Mouse (Mus musculus) limb, embryonic 13.5 days (tissue): ENCODE results near the gene Wnt10b. TPM values are rescaled to one million over a fixed set of nuclear protein-coding genes. Genes with fewer than 3 reads are reported as not detected.
A peak's percentile ranks its signal among the peaks of the same experiment; 100 is the strongest.

Experiments used
- ATAC-seq: fragments of 200-750 bp; cut with Nextera tagmentation; 2 replicates; pipeline ENCODE4 v1.8.0; 2017; ENCODE audit warnings: low read depth, moderate number of reproducible peaks, moderate TSS enrichment; ENCODE audit not compliant: low FRiP score
- H3K27ac ChIP-seq: fragments of 300-500 bp; sonication (generic); 2 replicates; pipeline ENCODE4 v1.5.1; 2015; ENCODE audit warnings: inconsistent platforms, mild to moderate bottlenecking, moderate library complexity
- H3K27me3 ChIP-seq: fragments of 300-500 bp; sonication (generic); 2 replicates; pipeline ENCODE4 v1.6.1; 2015; ENCODE audit warnings: mild to moderate bottlenecking, inconsistent platforms
- H3K36me3 ChIP-seq: fragments of 300-500 bp; sonication (generic); 2 replicates; pipeline ENCODE4 v1.6.1; 2015; ENCODE audit warnings: inconsistent platforms, mild to moderate bottlenecking, moderate library complexity
- H3K4me1 ChIP-seq: fragments of 300-500 bp; sonication (generic); 2 replicates; pipeline ENCODE4 v1.6.1; 2015; ENCODE audit warnings: inconsistent platforms
- H3K4me2 ChIP-seq: fragments of 300-500 bp; sonication (generic); replicated peaks from 2 replicates; pipeline ENCODE4 v1.6.1; 2015; ENCODE audit warnings: inconsistent platforms, mild to moderate bottlenecking, moderate library complexity
- H3K4me3 ChIP-seq: fragments of 300-500 bp; sonication (generic); 2 replicates; pipeline ENCODE4 v1.5.1; 2015; ENCODE audit warnings: moderate library complexity, mild to moderate bottlenecking, inconsistent platforms
- H3K9ac ChIP-seq: fragments of 300-500 bp; sonication (generic); 2 replicates; pipeline ENCODE4 v1.6.1; 2015; ENCODE audit warnings: mild to moderate bottlenecking, inconsistent platforms
- H3K9me3 ChIP-seq: fragments of 300-500 bp; sonication (generic); 2 replicates; pipeline ENCODE4 v1.6.1; 2016; ENCODE audit warnings: inconsistent platforms
- WGBS: fragments of 180-500 bp; shearing (Covaris S2); methylation state at CpG from one replicate; pipeline ENCODE4 v1.1.7; 2015; 5-methylcytosine and 5-hydroxymethylcytosine counted together
- polyA plus RNA-seq: library from polyadenylated mRNA; unstranded; fragments of >200 nt; fragmentation: Nextera tagmentation; extraction: Ambion mirVana; gene quantifications from 2 replicates; pipeline ENCODE4 v1.2.1, GENCODE M21; 2015

Gene Wnt10b
- polyA plus RNA-seq, 1 experiment from 2014 or later: 2.4 TPM

DNA sequence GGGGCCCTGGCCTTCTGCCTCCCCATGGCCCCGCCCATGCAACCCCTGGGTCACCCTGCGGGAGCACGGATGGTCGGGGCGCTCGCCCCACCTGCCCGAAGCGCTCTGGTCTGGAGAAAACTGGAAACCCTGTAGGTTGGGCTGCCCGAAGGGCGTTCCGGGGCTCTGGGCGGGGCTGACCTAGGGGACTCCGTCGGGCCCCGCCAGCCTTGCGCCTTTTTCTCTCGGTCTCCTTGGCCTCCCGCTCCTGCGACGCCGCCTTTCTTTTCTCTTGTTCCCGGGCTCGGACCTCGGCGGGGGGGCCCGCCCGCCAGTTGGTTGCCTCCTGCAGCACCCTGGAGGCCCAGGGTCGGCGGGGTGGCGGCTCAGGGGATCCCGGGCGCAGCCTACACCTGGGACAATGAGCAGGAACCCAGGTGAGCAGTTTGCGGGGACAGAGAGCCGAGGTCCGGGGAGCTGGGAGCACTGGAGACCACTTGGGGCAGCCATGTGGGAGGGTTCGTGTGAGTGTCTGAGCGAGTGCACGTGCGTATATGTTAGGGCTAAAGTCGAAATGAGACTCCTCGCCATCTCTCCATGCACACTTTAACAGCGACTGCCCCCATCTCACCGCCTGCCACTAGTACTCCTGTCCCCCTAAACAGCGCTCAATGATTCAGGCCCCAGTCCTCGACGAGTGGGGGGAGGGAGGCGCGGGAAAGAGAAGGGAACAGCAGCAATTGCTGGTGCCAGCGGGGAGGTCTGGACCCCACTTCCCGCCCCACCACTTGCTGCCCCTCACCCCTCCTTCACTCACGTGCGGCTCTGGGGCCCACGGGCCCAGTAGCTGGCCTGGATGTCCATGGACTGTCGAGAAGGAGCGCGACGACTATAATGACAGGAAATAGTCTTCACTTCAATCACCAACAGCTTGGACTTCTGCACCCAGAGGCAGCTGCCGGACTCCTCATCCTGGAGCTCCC is 29.1 kb upstream of the Wnt10b start:
- Histone ChIP-seq H3K27ac (no peak overlapping the region), H3K9me3 (no peaks in the 10 kb centered on the region), H3K4me3 (peak overlapping the region; percentile 49), H3K27me3 (peaks cover 91% of the 10 kb centered on the region), H3K4me2 (peak overlapping the region; percentile 83), H3K4me1 (peaks cover 47% of the 10 kb centered on the region), H3K36me3 (peaks cover 14% of the 10 kb centered on the region), H3K9ac (peak overlapping the region; percentile 67)
- WGBS: under 1% methylated on average over 58 of the region's 58 CpGs
- ATAC-seq: no peak

DNA sequence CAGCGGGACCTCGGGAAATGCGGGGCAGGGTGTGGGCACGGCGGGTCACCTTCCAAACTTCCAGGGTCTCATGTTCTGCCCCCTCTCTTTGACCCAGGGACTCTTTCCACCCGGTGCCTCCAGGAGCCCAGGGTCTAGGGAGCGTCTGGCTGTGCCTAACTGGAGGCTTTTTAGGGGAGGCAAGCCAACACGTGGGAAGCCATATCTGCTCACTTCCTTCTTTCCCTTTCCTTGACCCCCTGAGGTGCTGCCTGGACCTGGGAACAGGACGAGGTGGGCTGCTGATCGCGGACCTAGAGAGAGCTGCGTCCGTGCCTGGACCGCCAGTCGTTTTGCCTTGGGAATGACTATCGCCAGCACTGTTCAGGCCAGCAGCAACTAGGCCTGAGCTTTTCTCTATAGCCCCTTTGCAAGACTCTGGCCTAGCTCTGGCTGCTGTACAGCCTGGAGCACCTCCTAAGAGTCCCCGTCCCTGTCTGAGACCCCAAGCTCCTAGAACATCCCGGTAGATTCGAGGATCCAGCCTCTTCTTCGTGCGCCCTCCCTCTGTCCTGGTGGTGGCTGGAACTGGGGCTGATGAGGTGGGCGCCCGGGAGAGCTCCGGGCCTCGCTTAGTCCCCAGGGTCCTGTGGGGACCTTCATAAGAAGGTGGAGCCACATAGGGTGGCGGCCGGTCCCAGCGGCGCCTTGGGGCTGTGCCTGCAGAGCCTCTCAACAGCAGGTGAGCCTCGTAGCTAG is 28.3 kb upstream of the Wnt10b start:
- WGBS: 7% methylated on average over 30 of the region's 30 CpGs
- H3K4me3 ChIP-seq: peak overlapping the region; percentile 49
- H3K27me3 ChIP-seq: peaks cover 99% of the 10 kb centered on the region
- no peaks in the 10 kb centered on the region for H3K9me3 ChIP-seq
- peaks cover 7% of the 10 kb centered on the region for H3K36me3 ChIP-seq
- peaks cover 47% of the 10 kb centered on the region for H3K4me1 ChIP-seq
- H3K27ac ChIP-seq: no peak overlapping the region
- ATAC-seq: no peak
- H3K4me2 ChIP-seq: peak overlapping the region; percentile 83
- H3K9ac ChIP-seq: peak overlapping the region; percentile 67; the same call in 1 of the 2 replicates

GRCm38 (mm10) chr15:98805324-98806040 is 27.5 kb upstream of the Wnt10b start:
- Histone ChIP-seq H3K4me1 (peaks cover 47% of the 10 kb centered on the region), H3K27ac (no peak overlapping the region), H3K36me3 (no peaks in the 10 kb centered on the region), H3K9ac (peak overlapping the region; percentile 57), H3K27me3 (peaks cover 99% of the 10 kb centered on the region), H3K4me3 (peak overlapping the region; percentile 49), H3K9me3 (no peaks in the 10 kb centered on the region), H3K4me2 (peak overlapping the region; percentile 83)
- no peak; the same call in 1 of the 2 replicates for ATAC-seq
- WGBS: under 1% methylated on average over 64 of the region's 64 CpGs

- under 1% methylated on average over 32 of the region's 32 CpGs for WGBS
- no peak for ATAC-seq
- no peak overlapping the region for H3K9ac ChIP-seq
- H3K36me3 ChIP-seq: no peaks in the 10 kb centered on the region
- peak overlapping the region; percentile 24 for H3K4me3 ChIP-seq
- H3K4me2 ChIP-seq: peak overlapping the region; percentile 52
- peaks cover 47% of the 10 kb centered on the region for H3K4me1 ChIP-seq
- no peaks in the 10 kb centered on the region for H3K9me3 ChIP-seq
- no peak overlapping the region for H3K27ac ChIP-seq
- H3K27me3 ChIP-seq: peaks cover 99% of the 10 kb centered on the region
These were observed 26.1 kb upstream of the Wnt10b start for GRCm38 (mm10) chr15:98804054-98804453.

GRCm38 (mm10) chr15:98802926-98803325 is 25.0 kb upstream of the Wnt10b start:
- H3K9me3 ChIP-seq: no peaks in the 10 kb centered on the region
- no peak overlapping the region for H3K27ac ChIP-seq
- no peak for ATAC-seq
- peaks cover 99% of the 10 kb centered on the region for H3K27me3 ChIP-seq
- H3K4me1 ChIP-seq: peaks cover 39% of the 10 kb centered on the region
- no peak overlapping the region for H3K4me2 ChIP-seq
- H3K36me3 ChIP-seq: no peaks in the 10 kb centered on the region
- H3K9ac ChIP-seq: no peak overlapping the region; the same call in 1 of the 2 replicates
- no peak overlapping the region for H3K4me3 ChIP-seq
- WGBS: 3% methylated on average over 8 of the region's 8 CpGs

DNA sequence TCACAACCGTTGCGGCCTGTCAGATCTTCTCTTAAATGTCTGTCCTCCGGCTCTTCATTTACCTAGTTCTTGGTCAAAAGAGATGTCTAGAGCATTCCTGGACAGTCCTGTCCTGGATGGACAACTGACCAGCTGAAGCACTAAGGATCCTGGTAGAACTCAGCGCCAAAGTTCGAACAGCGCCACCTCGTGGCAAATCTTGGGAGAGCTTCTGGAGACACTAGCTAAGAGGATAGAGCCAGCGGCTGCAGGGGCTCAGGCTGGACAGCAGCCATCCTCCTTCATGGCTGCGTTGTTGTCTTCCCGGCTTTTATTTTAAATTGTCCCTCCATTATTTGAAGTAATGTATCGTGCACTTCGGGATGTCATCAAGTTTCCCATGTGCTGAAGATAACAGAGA is 21.4 kb upstream of the Wnt10b start:
- Histone ChIP-seq H3K9ac (no peak overlapping the region), H3K36me3 (no peaks in the 10 kb centered on the region), H3K9me3 (no peaks in the 10 kb centered on the region), H3K4me1 (peaks cover 17% of the 10 kb centered on the region), H3K4me2 (no peak overlapping the region), H3K27ac (no peak overlapping the region), H3K27me3 (peaks cover 99% of the 10 kb centered on the region), H3K4me3 (no peak overlapping the region)
- WGBS: 11% methylated on average over 12 of the region's 12 CpGs
- ATAC-seq: no peak

- Histone ChIP-seq H3K27ac (no peak overlapping the region), H3K4me3 (no peak overlapping the region), H3K27me3 (peaks cover 100% of the 10 kb centered on the region), H3K36me3 (no peaks in the 10 kb centered on the region), H3K4me1 (peaks cover 16% of the 10 kb centered on the region), H3K9ac (no peak overlapping the region), H3K9me3 (no peaks in the 10 kb centered on the region), H3K4me2 (no peak overlapping the region)
- 46% methylated on average over 3 of the region's 3 CpGs for WGBS
- ATAC-seq: no peak
These were observed 21.0 kb upstream of the Wnt10b start for GRCm38 (mm10) chr15:98798903-98799302.

DNA sequence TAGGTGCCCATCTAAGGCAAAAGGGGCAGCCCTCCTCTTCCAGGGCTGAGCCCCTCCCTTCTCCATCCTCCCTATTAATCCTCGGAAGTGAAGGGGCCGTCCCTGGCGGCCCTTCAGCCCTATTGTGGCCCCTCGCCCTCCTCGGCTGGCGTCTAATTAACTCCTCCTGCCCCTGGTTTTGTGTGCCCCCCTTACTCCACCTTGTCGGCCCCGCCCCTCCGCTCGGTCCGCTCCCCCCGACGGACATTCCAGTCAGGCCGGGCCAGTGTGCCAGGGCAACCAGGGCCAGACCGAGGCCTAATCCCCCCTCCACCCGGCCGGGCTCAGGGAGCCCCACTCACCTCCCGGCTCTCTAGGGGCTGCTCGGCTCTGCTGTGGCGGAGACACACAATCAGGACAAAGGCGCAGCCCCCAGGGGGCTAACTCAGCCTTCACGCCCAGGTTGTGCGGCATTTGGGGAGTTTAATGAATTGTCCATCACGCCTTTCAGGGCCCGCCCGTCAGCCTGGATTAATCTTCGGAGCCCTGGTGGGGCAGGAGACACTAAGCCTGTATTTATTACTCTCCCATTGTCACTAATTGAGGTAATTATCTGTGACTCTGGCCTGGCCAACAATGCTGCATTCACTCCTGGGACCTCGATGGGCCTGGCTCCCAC is 20.0 kb upstream of the Wnt10b start:
- ATAC-seq: no peak
- WGBS: 1% methylated on average over 28 of the region's 28 CpGs
- Histone ChIP-seq H3K36me3 (no peaks in the 10 kb centered on the region), H3K4me1 (peaks cover 15% of the 10 kb centered on the region), H3K9ac (no peak overlapping the region), H3K4me3 (0 out of 2 replicates have a peak overlapping the region, but pooled peaks have one; percentile 16), H3K4me2 (peak overlapping the region; percentile 30; the same call in 1 of the 2 replicates), H3K9me3 (no peaks in the 10 kb centered on the region), H3K27me3 (peaks cover 100% of the 10 kb centered on the region), H3K27ac (no peak overlapping the region)

DNA sequence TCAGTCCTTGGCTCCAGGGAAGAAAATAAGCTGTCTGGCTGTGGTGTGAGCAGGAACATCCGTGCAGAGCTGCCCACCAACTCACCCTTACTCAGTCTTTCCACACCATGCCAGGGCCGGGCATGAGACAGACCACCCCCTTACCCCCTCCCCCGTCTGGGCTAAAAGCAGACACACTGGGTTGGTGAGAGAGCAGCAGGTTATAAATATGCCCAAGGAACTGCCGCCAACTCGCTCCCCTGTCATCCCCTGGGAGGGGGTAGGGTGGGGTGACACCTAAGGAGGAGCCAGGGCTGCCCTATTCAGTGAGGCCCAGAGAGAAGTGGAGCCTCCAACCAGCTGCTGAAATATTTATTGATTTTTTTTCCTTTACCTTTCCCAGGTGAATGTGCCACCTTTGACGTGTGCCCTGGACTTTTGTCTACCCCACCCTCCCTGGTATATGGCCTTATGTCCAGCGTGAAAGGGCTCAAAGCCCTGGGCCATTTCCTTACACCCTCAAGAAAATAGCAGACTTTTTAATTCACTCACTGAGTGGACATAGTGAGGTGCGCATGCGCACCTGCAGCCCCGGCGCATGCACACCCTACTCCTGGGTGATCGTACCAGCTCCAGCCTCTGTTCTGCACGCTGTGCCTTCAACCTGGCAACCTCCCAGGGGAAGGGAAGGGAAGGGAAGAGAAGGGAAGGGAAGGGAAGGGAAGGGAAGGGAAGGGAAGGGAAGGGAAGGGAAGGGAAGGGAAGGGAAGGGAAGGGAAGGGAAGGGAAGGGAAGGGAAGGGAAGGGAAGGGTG is 19.0 kb upstream of the Wnt10b start:
- peaks cover 100% of the 10 kb centered on the region for H3K27me3 ChIP-seq
- no peaks in the 10 kb centered on the region for H3K9me3 ChIP-seq
- H3K9ac ChIP-seq: no peak overlapping the region
- peaks cover 22% of the 10 kb centered on the region for H3K4me1 ChIP-seq
- H3K4me3 ChIP-seq: no peak overlapping the region
- no peak overlapping the region for H3K27ac ChIP-seq
- 4% methylated on average over 13 of the region's 13 CpGs for WGBS
- 0 out of 2 replicates have a peak, but pooled peaks have one; percentile 30 for ATAC-seq
- no peak overlapping the region for H3K4me2 ChIP-seq
- no peaks in the 10 kb centered on the region for H3K36me3 ChIP-seq

- H3K4me3 ChIP-seq: peak overlapping the region; percentile 40
- H3K36me3 ChIP-seq: no peaks in the 10 kb centered on the region
- 2% methylated on average over 13 of the region's 13 CpGs for WGBS
- H3K9me3 ChIP-seq: no peaks in the 10 kb centered on the region
- H3K9ac ChIP-seq: no peak overlapping the region
- peak overlapping the region; percentile 60 for H3K4me2 ChIP-seq
- no peak overlapping the region for H3K27ac ChIP-seq
- peaks cover 100% of the 10 kb centered on the region for H3K27me3 ChIP-seq
- no peak for ATAC-seq
- peaks cover 43% of the 10 kb centered on the region for H3K4me1 ChIP-seq
These were observed 15.3 kb upstream of the Wnt10b start for GRCm38 (mm10) chr15:98793141-98793698.
